Mouse (Mus musculus) intestine, embryonic 14.5 days (tissue): Measurements from ENCODE around the gene Endog. TPM values are rescaled to one million over a fixed set of nuclear protein-coding genes. Genes with fewer than 3 reads are reported as not detected.
"Not testable (repeated sequence)": the region's sequence is repeated elsewhere in the genome, so short reads cannot be mapped to it uniquely, and the experiment has no call there.

Experiments used
- ATAC-seq: fragments of 200-750 bp; cut with Nextera tagmentation; replicated peaks from 2 replicates; pipeline ENCODE4 v1.8.0; 2017; ENCODE audit warnings: low read depth, moderate number of reproducible peaks, moderate TSS enrichment, moderate library complexity; ENCODE audit not compliant: low FRiP score, low TSS enrichment
- DNase-seq: peaks from one replicate; pipeline ENCODE4 v3.0.0-alpha.2; 2018; ENCODE audit warnings: low spot score
- H3K27ac ChIP-seq: fragments of 300-500 bp; sonication (generic); 2 replicates; pipeline ENCODE4 v1.5.1; 2014; ENCODE audit warnings: low read depth, mild to moderate bottlenecking, control low read depth
- H3K27me3 ChIP-seq: fragments of 300-500 bp; sonication (generic); replicated peaks from 2 replicates; pipeline ENCODE4 v1.6.1; 2014; ENCODE audit warnings: low read length, control low read depth; ENCODE audit not compliant: control insufficient read depth, insufficient read depth
- H3K36me3 ChIP-seq: fragments of 300-500 bp; sonication (generic); 2 replicates; pipeline ENCODE4 v1.6.1; 2014; ENCODE audit warnings: low read length, control low read depth; ENCODE audit not compliant: control insufficient read depth, insufficient read depth
- H3K4me1 ChIP-seq: fragments of 300-500 bp; sonication (generic); replicated peaks from 2 replicates; pipeline ENCODE4 v1.6.1; 2014; ENCODE audit warnings: low read length, control low read depth, mixed read lengths; ENCODE audit not compliant: control insufficient read depth, insufficient read depth
- H3K4me2 ChIP-seq: fragments of 300-500 bp; sonication (generic); 2 replicates; pipeline ENCODE4 v1.6.1; 2014; ENCODE audit warnings: low read length
- H3K4me3 ChIP-seq: fragments of 300-500 bp; sonication (generic); 2 replicates; pipeline ENCODE4 v1.5.1; 2014; ENCODE audit warnings: low read depth, low read length, control low read depth, mixed read lengths
- H3K9ac ChIP-seq: fragments of 300-500 bp; sonication (generic); 2 replicates; pipeline ENCODE4 v1.6.1; 2014; ENCODE audit warnings: mild to moderate bottlenecking, low read length
- H3K9me3 ChIP-seq: fragments of 300-500 bp; sonication (generic); 2 replicates; pipeline ENCODE4 v1.6.1; 2016; ENCODE audit warnings: low read length, control low read depth; ENCODE audit not compliant: control insufficient read depth
- whole genome bisulfite sequencing: fragments of 180-500 bp; shearing (Covaris S2); extraction: QIAGEN DNeasy Blood & Tissue Kit; methylation state at CpG from one replicate; pipeline ENCODE4 v1.1.7; 2014; 5-methylcytosine and 5-hydroxymethylcytosine counted together
- polyA plus RNA-seq: library from polyadenylated mRNA; unstranded; fragments of >200 nt; fragmentation: Nextera tagmentation; extraction: Ambion mirVana; gene quantifications from 2 replicates; pipeline ENCODE4 v1.2.1, GENCODE M21; 2014

Gene Endog
- polyA plus RNA-seq, result 30.7 and 38.7 TPM in 2 replicates

DNA sequence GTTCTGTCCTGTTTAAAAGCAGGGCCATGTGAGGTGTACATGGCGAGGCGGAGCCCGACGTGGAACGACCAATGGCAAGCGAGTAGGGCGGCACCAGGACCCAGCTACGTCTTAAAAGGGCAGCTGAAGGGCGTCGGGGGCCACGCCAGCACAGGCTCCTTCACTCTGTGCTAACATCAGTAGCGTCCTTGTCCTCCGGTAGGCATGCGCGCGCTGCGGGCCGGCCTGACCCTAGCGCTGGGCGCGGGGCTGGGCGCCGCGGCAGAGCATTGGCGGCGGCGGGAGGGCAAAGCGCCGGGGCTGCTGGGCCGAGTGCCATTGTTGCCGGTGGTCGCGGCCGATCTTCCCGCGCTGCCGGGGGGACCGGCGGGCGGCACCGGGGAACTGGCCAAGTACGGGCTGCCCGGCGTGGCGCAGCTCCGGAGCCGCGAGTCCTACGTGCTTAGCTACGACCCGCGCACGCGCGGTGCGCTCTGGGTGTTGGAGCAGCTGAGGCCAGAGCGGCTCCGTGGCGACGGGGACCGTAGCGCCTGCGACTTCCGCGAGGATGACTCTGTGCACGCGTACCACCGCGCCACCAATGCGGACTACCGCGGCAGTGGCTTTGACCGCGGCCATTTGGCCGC is at the start of gene Endog:
Endog (plus strand) TSS at position 123 of the 626 bp plus-strand sequence.
- peak within 1 kb of the TSS; percentile 59 for H3K9ac ChIP-seq
- H3K4me2 ChIP-seq, result peak within 1 kb of the TSS; percentile 78
- H3K36me3 ChIP-seq, result peaks cover 41% of the 10 kb centered on the region
- 0 out of 2 replicates have a peak, but pooled peaks cover 10% of the 10 kb centered on the region for H3K9me3 ChIP-seq
- peak; percentile 92 for ATAC-seq
- no peaks in the 10 kb centered on the region for H3K4me1 ChIP-seq
- H3K4me3 ChIP-seq, result peak within 1 kb of the TSS; percentile 54
- no peaks in the 10 kb centered on the region for H3K27me3 ChIP-seq
- DNase-seq, result peak; percentile 82
- WGBS, result under 1% methylated on average over 75 of the region's 75 CpGs
- H3K27ac ChIP-seq, result peak within 1 kb of the TSS; percentile 81

DNA sequence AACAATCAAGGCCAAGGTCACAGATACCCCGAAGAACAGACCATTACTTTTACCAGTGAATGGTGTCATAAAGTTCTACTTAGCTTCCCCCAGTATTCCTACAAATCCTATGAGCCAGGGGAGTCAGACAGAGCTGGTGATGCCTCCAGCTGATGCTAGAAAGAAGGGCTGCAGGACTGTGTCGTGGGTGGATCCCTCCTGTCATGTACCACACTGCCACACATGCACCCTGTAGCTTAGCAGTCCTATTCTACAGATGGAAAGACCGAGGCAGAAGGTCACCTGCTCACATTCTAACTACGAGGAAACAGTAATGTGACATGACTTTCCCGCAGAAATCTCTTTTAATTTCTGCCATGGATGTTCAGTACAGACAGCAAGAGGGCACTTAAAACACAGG is 48.5 kb upstream of the Endog start:
- Histone ChIP-seq H3K27me3 (no peaks in the 10 kb centered on the region), H3K4me2 (no peak overlapping the region; the same call in 1 of the 2 replicates), H3K36me3 (peaks cover 3% of the 10 kb centered on the region; the same call in 1 of the 2 replicates), H3K27ac (no peak overlapping the region), H3K4me1 (peaks cover 16% of the 10 kb centered on the region), H3K9ac (no peak overlapping the region), H3K4me3 (no peak overlapping the region), H3K9me3 (no peaks in the 10 kb centered on the region)
- DNase-seq (no peak), ATAC-seq (no peak)
- 80% methylated on average over 5 of the region's 5 CpGs for WGBS

DNA sequence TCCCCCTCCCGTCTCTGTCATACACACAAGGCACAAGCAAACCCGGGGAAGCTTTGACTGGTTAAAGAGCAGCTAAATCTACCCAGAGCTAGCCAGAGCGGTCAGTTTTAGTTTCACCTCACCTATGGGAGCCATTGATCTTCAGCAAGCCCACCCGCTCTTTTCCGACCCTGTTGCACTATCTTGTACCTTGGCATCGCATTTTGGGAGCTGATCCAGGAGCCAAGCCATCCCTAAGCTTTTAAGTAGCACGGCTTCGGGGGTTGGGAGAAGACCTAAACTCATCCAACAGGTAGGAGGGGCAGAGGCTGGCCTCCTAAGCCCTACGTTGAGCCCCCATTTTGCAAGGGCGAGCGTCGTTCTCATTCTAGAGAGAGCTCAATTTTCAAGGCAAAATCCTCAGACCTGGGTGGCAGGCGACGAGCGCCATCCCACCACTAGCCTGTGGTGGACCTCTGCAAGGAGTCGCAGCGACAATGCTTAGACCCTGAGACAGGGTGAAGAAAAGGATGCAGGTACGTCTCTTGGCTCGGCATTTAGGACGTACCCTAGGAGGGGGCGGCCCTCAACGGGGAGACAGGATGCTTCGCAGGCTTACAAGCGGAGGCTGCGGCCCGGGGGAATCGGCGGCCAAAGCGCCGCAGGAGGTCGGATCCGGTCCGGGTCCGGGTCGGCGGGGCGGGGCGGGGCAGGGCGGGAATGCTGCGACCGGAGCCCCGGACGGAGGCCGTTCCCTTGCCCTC is 47.4 kb upstream of the Endog start:
- Histone ChIP-seq H3K27ac (peak overlapping the region; percentile 81), H3K4me3 (peak overlapping the region; percentile 96), H3K9ac (peak overlapping the region; percentile 89), H3K36me3 (peaks cover 3% of the 10 kb centered on the region; the same call in 1 of the 2 replicates), H3K27me3 (no peaks in the 10 kb centered on the region), H3K4me2 (peak overlapping the region; percentile 79), H3K9me3 (no peaks in the 10 kb centered on the region), H3K4me1 (peaks cover 16% of the 10 kb centered on the region)
- ATAC-seq (peak; percentile 85), DNase-seq (no peak)
- 1% methylated on average over 39 of the region's 44 CpGs for WGBS

GRCm38 (mm10) chr2:30124472-30125274 is 46.6 kb upstream of the Endog start, which contains the start of gene Zer1:
TSS of gene Zer1 (minus strand) at chr2:30124585.
- peaks cover 3% of the 10 kb centered on the region; the same call in 1 of the 2 replicates for H3K36me3 ChIP-seq
- peak within 1 kb of the TSS; percentile 81 for H3K27ac ChIP-seq
- WGBS, result 10% methylated on average over 31 of the region's 31 CpGs
- H3K9me3 ChIP-seq, result no peaks in the 10 kb centered on the region
- peak; percentile 97 for ATAC-seq
- peak within 1 kb of the TSS; percentile 79 for H3K4me2 ChIP-seq
- H3K9ac ChIP-seq, result peak within 1 kb of the TSS; percentile 89
- no peaks in the 10 kb centered on the region for H3K27me3 ChIP-seq
- DNase-seq, result peak; percentile 95
- peak within 1 kb of the TSS; percentile 96 for H3K4me3 ChIP-seq
- peaks cover 16% of the 10 kb centered on the region for H3K4me1 ChIP-seq

DNA sequence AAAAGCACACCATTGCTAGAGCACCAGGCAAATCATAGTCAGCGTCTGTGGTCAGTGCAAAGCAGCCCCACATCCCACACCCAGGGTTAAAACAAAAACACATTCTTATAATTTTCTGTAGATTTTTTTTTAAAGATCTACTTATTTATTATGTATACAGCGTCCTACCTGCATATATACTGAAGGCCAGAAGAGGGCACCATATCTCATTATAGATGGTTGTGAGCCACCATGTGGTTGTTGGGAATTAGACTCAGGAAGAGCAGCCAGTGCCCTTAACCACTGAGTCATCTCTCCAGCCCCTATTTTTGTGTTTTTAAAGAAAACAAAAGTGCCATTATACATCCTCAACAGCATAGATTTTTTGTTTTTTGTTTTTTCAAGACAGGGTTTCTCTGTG is 42.5 kb upstream of the Endog start:
- Histone ChIP-seq H3K36me3 (no peaks in the 10 kb centered on the region), H3K9ac (no peak overlapping the region), H3K4me2 (no peak overlapping the region), H3K4me3 (no peak overlapping the region), H3K9me3 (no peaks in the 10 kb centered on the region), H3K4me1 (peaks cover 9% of the 10 kb centered on the region), H3K27ac (no peak overlapping the region), H3K27me3 (no peaks in the 10 kb centered on the region)
- 33% methylated on average over 2 of the region's 2 CpGs for WGBS
- DNase-seq (no peak), ATAC-seq (no peak)

GRCm38 (mm10) chr2:30130156-30130555 is 41.1 kb upstream of the Endog start:
- H3K9ac ChIP-seq, result no peak overlapping the region

GRCm38 (mm10) chr2:30131240-30131639 is 40.1 kb upstream of the Endog start:
- not testable (repeated sequence) for H3K9me3 ChIP-seq, H3K4me3 ChIP-seq, H3K9ac ChIP-seq, H3K36me3 ChIP-seq, ATAC-seq, DNase-seq, H3K27ac ChIP-seq, H3K27me3 ChIP-seq, H3K4me2 ChIP-seq
- WGBS, result 70% methylated on average over 5 of the region's 5 CpGs
- peaks cover 17% of the 10 kb centered on the region for H3K4me1 ChIP-seq

More at GRCm38 (mm10) chr2:30130156-30130555, 41.1 kb upstream of the Endog start:
- peaks cover 15% of the 10 kb centered on the region for H3K4me1 ChIP-seq
- no peak overlapping the region for H3K4me3 ChIP-seq
- DNase-seq, result no peak
- H3K27me3 ChIP-seq, result no peaks in the 10 kb centered on the region
- no peak for ATAC-seq
- WGBS, result 78% methylated on average over 4 of the region's 4 CpGs
- no peak overlapping the region for H3K4me2 ChIP-seq
- no peaks in the 10 kb centered on the region for H3K36me3 ChIP-seq
- H3K27ac ChIP-seq, result no peak overlapping the region
- no peaks in the 10 kb centered on the region for H3K9me3 ChIP-seq
